Mouse (Mus musculus): ENCODE measurements around the gene Pars2.

- TF ChIP-seq CTCF (IDR thresholded peaks at IDR 0.05; ENCODE audit: borderline replicate concordance, insufficient read depth, low read length) (no peak), POLR2A (IDR thresholded peaks at IDR 0.05; ENCODE audit: low read depth, low read length) (no peak)
These were observed 6.7 kb upstream of the Pars2 start for GRCm38 (mm10) chr4:106644218-106644610.
